Mouse (Mus musculus): Measurements from ENCODE around the gene Crtam.

- no peak for TF ChIP-seq EP300 (IDR thresholded peaks at IDR 0.05; ENCODE audit: low read depth in 1 of 2, low read length in 2 of 2)
- TF ChIP-seq NELFE (IDR thresholded peaks at IDR 0.05; ENCODE audit: low read depth, low read length): no peak
- no peak for TF ChIP-seq ZC3H11A (IDR thresholded peaks at IDR 0.05; ENCODE audit: low read depth, low read length)
- no peak for TF ChIP-seq CTCF (IDR thresholded peaks at IDR 0.05 in 2 of 3, conservative IDR thresholded peaks at IDR 0.05 in 1 of 3; ENCODE audit: control insufficient read depth in 1 of 3, insufficient read depth in 1 of 3, low read depth in 2 of 3, low read length in 3 of 3, poor library complexity in 1 of 3, severe bottlenecking in 1 of 3)
- no peak for TF ChIP-seq POLR2A (IDR thresholded peaks at IDR 0.05; ENCODE audit: control insufficient read depth in 1 of 2, insufficient read depth in 1 of 2, low read depth in 1 of 2, low read length in 2 of 2, poor library complexity in 1 of 2)
- no peak for TF ChIP-seq ZNF384 (IDR thresholded peaks at IDR 0.05; ENCODE audit: low read depth, low read length)
- no peak for TF ChIP-seq SIN3A (IDR thresholded peaks at IDR 0.05; ENCODE audit: low read length)
- no peak for TF ChIP-seq ETS1 (IDR thresholded peaks at IDR 0.05; ENCODE audit: low read depth, low read length)
- TF ChIP-seq RCOR1 (IDR thresholded peaks at IDR 0.05; ENCODE audit: low read depth, low read length): no peak
- TF ChIP-seq POLR2AphosphoS2 (IDR thresholded peaks at IDR 0.05; ENCODE audit: low read length): no peak
Observed at GRCm38 (mm10) chr9:40927351-40927980, 77.0 kb downstream of the Crtam start.
